Mouse (Mus musculus) adrenal gland, adult 18-20 months (tissue): ENCODE measurements around the gene Selenoi. TPM values are rescaled to one million over a fixed set of nuclear protein-coding genes. Genes with fewer than 3 reads are reported as not detected.
"Not testable (repeated sequence)": the region's sequence is repeated elsewhere in the genome, so short reads cannot be mapped to it uniquely, and the experiment has no call there.

Source experiments
- DNase-seq, 2 experiments: peaks; one replicate each; pipeline ENCODE4 v3.0.0; 2021 to 2022; ENCODE audit warnings: low spot score in 2 of 2
- long read RNA-seq, 2 experiments: library from polyadenylated mRNA; stranded (forward); transcript quantifications; one replicate each; pipeline ENCODE4 v2.0.0; 2021
- total RNA-seq, 2 experiments: library from RNA; stranded (reverse); gene quantifications; 1 replicate in 1 of 2; 2 replicates in 1 of 2; pipeline ENCODE4 v1.2.3; 2021

The Selenoi gene
- total RNA-seq = 10 to 100 TPM; 19.2 to 21.0 TPM
- long read RNA-seq, experiment 1, full-length matches to known transcripts = 7 of 9 reads
- long read RNA-seq, experiment 1, partial matches to known transcripts = 0 of 9 reads
- long read RNA-seq, experiment 1, other reads (novel, unspliced or antisense) = 2 of 9 reads
- long read RNA-seq, experiment 2, full-length matches to known transcripts = 9 of 16 reads
- long read RNA-seq, experiment 2, partial matches to known transcripts = 0 of 16 reads
- long read RNA-seq, experiment 2, other reads (novel, unspliced or antisense) = 7 of 16 reads

- peak; percentile 96 to 97 for DNase-seq
Measured at GRCm38 (mm10) chr5:30232271-30232971, at the start of gene Selenoi. TSS of gene Selenoi (plus strand) at chr5:30232581.

DNA sequence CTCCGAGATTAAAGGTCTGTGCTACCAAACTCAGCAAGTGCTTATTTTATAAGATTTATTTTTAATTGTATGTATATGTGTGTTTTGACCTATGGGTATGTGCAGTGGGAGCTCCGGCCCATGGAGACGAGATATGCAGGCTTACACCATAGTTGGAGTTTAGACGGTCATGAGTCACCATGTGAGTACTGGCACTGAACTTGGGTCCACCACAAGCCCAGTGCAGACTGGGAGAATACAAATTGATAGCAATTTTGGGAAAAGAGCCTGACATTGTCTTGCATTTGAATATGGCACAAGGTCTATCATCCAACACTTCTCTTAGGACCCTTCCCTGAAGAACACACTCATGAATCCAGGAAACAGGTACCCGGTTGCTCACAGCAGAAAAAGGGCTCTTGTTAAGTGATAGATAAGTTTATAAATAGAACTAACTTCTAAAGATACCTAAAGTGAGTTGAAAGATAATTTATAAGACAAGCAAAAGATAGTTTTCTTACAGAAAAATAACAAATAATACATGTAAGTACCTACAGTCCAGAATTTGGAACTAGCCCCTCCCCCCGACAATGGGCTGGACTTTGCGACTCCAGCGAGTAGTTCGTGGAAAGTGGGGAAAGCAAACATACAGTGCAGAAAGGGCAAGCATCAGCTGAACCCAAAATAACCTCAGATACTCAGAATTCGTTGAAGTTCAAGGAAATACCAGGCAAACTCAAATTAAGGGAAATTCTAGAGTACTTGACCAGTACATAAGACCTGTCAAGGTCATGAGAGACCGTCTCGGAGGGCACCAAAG, 44.5 kb upstream of the Selenoi start:
- no peak for DNase-seq

- no peak for DNase-seq
Measured at GRCm38 (mm10) chr5:30192452-30192851, 39.9 kb upstream of the Selenoi start.

DNA sequence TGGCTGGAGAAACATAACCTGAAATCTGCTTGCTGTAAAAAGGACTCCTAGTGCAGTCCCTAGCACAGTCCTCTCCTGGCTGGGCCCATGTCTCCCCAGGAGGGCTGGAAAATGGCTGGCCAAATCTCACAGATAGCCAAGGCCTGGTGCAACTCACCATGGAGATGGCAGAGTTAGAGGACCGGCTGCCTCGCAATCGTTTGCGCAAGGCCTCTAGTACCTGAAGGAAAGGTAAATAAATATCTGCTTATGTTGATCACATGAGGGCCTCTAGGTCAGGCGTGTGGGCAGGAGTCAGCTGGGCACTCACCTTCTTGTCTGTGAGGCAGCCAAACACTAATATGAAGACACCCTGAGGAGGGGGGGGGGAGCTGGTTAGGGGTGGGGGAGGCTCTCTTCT, 37.0 kb upstream of the Selenoi start:
- DNase-seq = no peak

GRCm38 (mm10) chr5:30198257-30198656, 34.1 kb upstream of the Selenoi start:
- DNase-seq = no peak

- peak in 1 of 2 experiments; percentile 15 for DNase-seq
Measured at GRCm38 (mm10) chr5:30201521-30201920, 30.9 kb upstream of the Selenoi start.

DNA sequence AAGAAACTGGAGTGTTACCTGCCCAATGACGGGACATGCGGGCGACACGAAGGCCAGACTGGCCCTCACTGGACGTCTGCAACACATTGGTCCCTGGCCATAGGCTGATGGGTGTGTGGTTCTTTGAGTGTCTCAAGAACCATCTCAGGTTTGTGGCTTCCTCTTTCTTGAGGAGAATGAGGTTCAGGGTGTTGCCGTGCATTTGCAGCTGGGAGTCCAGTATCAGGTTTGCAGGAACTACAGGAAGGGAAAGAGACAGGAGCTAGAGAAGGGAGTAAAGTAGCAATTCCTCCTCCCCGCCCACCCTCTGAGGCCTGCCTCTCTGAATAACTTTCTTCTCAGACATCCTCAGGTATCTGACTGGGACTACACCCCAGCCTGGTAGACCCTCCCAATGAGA, 30.2 kb upstream of the Selenoi start:
- DNase-seq = no peak

DNA sequence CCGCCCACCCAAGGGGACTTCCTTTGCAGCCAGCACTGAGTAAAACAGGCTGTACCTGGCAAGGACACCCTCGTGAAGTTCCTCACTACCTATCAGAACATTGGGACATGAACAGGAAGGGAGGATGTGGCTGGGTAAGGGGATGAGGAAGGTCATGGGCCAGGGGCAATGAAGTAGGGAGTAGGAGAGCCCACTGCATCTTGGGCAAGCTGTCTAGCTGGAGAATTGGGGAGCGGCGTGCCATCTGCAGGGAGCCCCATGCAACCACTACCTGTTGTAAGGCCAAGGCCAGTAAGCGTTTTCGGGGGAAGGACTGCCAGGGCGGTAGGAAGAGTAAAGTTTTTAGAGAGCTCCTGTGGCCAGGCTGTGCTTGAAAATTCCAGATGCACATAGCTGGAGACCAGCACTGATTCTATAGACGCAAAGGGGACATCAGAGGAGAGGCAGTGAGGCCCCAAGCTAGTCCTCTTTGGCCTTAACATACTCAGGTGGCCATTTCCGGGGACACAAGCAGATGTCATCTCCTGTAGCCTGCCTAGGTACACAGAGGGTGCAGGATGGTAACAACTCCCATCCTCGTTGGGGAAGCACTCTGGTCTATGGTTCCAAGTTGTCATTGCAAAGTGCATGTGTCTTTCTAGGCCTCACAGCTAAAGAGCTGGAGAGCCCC, 29.0 kb upstream of the Selenoi start:
- no peak for DNase-seq

DNA sequence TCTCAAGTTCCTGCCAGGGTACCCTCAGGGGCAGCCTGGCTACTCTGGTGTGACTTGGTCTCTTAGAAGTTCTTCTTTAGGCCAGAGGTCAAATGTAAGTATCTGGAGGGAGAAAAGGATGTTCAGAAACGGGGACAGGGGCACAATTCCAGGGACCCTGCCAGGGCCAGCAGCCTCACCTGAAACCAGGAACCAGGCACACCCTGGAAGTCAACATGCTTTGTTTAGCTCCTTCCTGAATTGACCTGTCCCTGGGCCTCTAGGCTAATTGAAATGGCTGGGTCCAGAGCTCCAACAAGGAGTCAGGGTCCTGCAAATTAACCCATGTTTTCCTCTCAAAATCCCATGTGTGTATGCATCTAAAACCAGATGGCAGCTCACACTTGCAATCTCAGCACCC, 27.9 kb upstream of the Selenoi start:
- no peak for DNase-seq

DNA sequence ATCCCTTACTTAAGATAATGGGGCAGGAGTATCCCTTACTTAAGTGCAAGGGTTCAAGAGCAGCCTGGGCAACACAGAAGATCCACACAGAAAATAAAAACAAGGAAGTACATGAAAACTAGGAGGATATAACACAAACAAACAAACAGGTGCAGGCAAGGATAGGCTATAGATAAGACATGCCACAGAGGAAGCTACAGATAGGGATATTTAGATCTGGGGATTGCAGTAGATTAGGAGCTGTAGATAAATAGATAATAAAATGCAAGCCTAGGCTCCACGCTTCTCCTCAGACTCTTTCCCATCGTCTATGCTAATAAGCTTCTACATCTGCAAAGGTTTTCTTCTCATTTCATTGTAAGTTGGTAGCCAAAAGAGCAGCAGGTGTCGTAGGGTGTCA, 27.3 kb upstream of the Selenoi start:
- no peak for DNase-seq

DNA sequence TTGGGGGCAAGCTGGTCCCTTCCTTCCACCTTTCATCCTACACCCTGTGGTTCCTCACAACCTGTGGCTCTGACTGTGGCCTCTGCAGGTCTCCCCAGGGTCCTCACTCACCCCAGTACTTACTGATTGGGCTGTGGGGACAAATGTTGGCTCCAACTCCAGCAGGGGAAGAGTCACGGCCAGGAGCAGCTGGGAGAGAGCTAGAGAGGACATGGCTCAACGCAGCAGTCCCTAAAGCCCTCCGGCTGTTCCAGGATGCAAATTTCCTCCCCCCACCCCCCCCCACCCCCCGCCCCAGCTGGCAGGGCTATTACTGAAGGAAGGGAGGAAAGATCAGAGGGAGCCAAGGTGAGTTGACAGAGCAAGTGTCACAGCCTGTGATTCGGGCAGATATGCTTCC, 26.9 kb upstream of the Selenoi start, which contains the start of gene Adgrf3:
TSS of gene Adgrf3 (minus strand) at position 230 of the 400 bp plus-strand sequence.
- DNase-seq = no peak

GRCm38 (mm10) chr5:30207276-30207675, 25.1 kb upstream of the Selenoi start:
- no peak for DNase-seq

- DNase-seq = not testable (repeated sequence)
Measured at GRCm38 (mm10) chr5:30210758-30211157, 21.6 kb upstream of the Selenoi start.

DNA sequence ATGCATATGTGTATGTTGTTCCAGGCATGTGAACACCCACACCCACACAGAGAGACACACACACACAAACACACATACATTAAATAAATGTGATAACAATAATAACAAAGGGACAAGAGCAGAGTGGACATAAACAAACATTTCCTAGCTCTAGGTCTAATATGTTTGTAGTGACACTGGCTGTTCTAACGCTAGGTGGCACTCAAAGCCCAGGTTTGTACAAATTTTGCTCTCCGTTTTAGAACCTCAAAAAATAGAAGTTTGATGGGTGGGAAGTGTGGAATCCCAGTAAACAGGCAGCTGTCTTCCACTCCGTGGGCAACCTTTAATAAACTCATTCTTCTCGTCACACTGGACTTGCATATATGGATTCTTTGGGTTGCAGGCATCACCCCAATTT, 17.5 kb upstream of the Selenoi start:
- peak; percentile 48 to 56 for DNase-seq

DNA sequence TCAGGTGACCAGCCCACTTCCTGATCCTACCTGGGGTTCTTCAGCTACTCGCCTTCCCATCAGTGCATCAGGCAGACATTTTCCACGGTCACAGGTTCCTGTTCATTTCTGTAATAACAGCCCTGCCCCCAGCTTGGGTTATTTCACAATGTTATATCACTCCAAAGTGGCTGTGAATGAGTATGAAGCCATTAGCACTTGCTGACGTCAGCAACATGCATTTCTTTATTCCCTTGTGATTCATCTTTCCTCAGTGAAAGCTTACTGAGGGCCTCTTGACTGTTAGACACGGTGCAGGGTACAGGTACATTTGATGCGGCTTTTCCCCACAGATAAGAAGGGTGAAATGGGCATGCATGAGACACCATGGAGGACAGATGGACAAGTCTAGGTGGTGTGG, 16.4 kb upstream of the Selenoi start:
- no peak for DNase-seq

DNA sequence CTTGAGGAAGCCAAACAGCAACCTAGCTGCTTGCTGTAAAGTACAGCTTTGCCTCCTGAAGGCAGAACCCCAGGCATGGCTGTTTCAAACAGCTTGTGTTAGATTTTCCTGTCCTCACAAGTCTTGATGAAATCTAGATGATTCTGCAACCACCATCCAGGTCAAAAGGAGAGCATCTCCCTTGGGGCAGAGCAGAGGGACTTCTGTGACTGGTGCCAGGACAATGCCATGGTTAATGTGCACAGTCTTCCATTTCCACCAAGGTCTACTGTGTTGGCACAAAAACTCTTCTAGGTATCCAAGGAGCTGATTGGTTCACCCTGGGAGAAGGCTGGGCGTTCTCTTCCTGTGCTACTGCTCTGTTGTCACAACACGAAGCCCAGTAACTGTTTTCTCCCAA, 12.7 kb upstream of the Selenoi start:
- no peak for DNase-seq

- no peak for DNase-seq
Measured at GRCm38 (mm10) chr5:30220666-30221065, 11.7 kb upstream of the Selenoi start.

DNA sequence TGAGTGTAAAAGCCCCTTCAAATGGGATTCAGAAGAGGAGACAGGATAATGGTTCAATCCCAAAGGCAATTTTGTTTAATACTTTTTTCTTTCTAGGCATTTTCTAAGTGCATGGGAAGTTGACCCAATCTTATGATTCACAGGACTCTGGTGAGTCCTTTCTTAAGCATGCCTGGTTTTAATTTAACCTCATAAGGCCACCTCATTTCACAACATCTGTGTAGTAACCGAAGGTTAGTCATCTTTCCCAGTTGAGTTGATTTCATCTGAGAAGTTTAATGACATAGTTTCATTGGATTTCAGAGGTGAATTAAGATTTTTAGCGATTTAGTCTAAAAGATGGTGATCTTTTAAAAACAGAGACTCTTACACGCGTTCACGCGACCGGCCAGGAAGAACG, 9.7 kb upstream of the Selenoi start:
- no peak for DNase-seq

GRCm38 (mm10) chr5:30230901-30231300, 1.5 kb upstream of the Selenoi start:
- no peak for DNase-seq

GRCm38 (mm10) chr5:30231891-30232270, 500 bp upstream of the Selenoi start:
- no peak for DNase-seq

GRCm38 (mm10) chr5:30233042-30233441, 661 bp downstream of the Selenoi start:
- DNase-seq = peak in 1 of 2 experiments; percentile 16
